ENCODE assay signal across 18 mouse cellular contexts in the genomic region with DNA sequence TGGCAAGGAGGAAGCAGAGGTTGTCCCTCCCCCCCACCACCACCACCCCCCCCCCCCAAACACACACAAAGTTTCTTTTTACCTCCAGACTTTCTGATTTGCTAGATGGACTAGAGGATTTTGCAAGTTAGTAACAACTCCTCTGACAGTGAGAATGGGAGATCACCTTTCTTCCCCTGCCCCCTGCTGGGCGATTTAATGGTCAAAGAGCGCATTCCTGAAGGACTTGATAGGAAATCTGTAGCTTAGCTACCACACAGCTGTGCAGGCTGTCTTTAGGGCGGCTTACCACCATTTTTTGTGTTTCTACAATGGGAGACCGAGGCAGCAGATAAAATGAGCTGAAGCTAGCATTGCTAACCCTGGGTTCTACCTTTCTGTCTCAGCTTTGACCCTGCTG.
A peak's percentile ranks its signal among the peaks of the same experiment; 100 is the strongest.
DNase-seq lines count a peak whose midpoint lies in the region; ATAC-seq and TF ChIP-seq lines count a peak whose summit lies in the region.
"Had no signal": no experiment of that assay in that cellular context is flagged by ENCODE, and none has a peak within 500 bp of the region (broad histone marks: within the 10 kb centered on the region; RNA-seq: fewer than 3 reads in every experiment).

No protein-coding gene starts in this region.

- 0 out of 2 replicates have a peak, but pooled peaks cover 5% of the 10 kb centered on the region for H3K36me3 ChIP-seq in hindbrain, postnatal 0 days (ENCODE audit: insufficient read depth, low read length)
- H3K36me3 ChIP-seq in hindbrain, embryonic 14.5 days (replicated peaks; ENCODE audit: control insufficient read depth, insufficient read depth): no peaks in the 10 kb centered on the region
- H3K36me3 ChIP-seq in midbrain, postnatal 0 days (ENCODE audit: insufficient read depth, low read length): peaks cover 3% of the 10 kb centered on the region; the same call in 1 of the 2 replicates
- no peaks in the 10 kb centered on the region for H3K36me3 ChIP-seq in midbrain, embryonic 13.5 days
- H3K36me3 ChIP-seq: embryonic facial prominence, embryonic 12.5 days; embryonic facial prominence, embryonic 15.5 days; hindbrain, embryonic 10.5 days; hindbrain, embryonic 13.5 days had no signal

- no peak overlapping the region for H3K9ac ChIP-seq in hindbrain, postnatal 0 days (replicated peaks; ENCODE audit: low read length)
- no peak overlapping the region for H3K9ac ChIP-seq in hindbrain, embryonic 14.5 days
- H3K9ac ChIP-seq in midbrain, postnatal 0 days (replicated peaks; ENCODE audit: low read length, poor library complexity, severe bottlenecking): no peak overlapping the region
- no peak overlapping the region for H3K9ac ChIP-seq in midbrain, embryonic 13.5 days (replicated peaks)
- H3K9ac ChIP-seq: embryonic facial prominence, embryonic 12.5 days; embryonic facial prominence, embryonic 15.5 days; hindbrain, embryonic 13.5 days had no signal

- no peak overlapping the region for H3K27ac ChIP-seq in hindbrain, postnatal 0 days
- H3K27ac ChIP-seq in hindbrain, embryonic 14.5 days: no peak overlapping the region
- no peak overlapping the region for H3K27ac ChIP-seq in midbrain, postnatal 0 days (ENCODE audit: low read depth, low read length)
- no peak overlapping the region for H3K27ac ChIP-seq in midbrain, embryonic 13.5 days
- H3K27ac ChIP-seq: embryonic facial prominence, embryonic 12.5 days; embryonic facial prominence, embryonic 15.5 days; hindbrain, embryonic 10.5 days; hindbrain, embryonic 13.5 days had no signal

- no peaks in the 10 kb centered on the region for H3K4me1 ChIP-seq in hindbrain, postnatal 0 days (ENCODE audit: insufficient read depth, low read length)
- H3K4me1 ChIP-seq in hindbrain, embryonic 14.5 days (replicated peaks; ENCODE audit: control insufficient read depth, insufficient read depth, low read length): no peaks in the 10 kb centered on the region
- H3K4me1 ChIP-seq in midbrain, postnatal 0 days (ENCODE audit: insufficient read depth, low read length): no peaks in the 10 kb centered on the region
- H3K4me1 ChIP-seq in midbrain, embryonic 13.5 days (replicated peaks): no peaks in the 10 kb centered on the region
- H3K4me1 ChIP-seq: embryonic facial prominence, embryonic 12.5 days; embryonic facial prominence, embryonic 15.5 days; hindbrain, embryonic 10.5 days; hindbrain, embryonic 13.5 days had no signal

- no peaks in the 10 kb centered on the region for H3K9me3 ChIP-seq in hindbrain, postnatal 0 days (ENCODE audit: low read length)
- H3K9me3 ChIP-seq in hindbrain, embryonic 14.5 days (ENCODE audit: control insufficient read depth, low read length): no peaks in the 10 kb centered on the region
- H3K9me3 ChIP-seq in midbrain, postnatal 0 days (ENCODE audit: low read length): no peaks in the 10 kb centered on the region
- no peaks in the 10 kb centered on the region for H3K9me3 ChIP-seq in midbrain, embryonic 13.5 days
- H3K9me3 ChIP-seq: embryonic facial prominence, embryonic 12.5 days; embryonic facial prominence, embryonic 15.5 days; hindbrain, embryonic 10.5 days; hindbrain, embryonic 13.5 days had no signal

- WGBS in hindbrain, postnatal 0 days: 46% methylated on average over 4 of the region's 4 CpGs
- 53% methylated on average over 4 of the region's 4 CpGs for WGBS in hindbrain, embryonic 14.5 days
- 37% methylated on average over 4 of the region's 4 CpGs for WGBS in midbrain, postnatal 0 days
- WGBS in midbrain, embryonic 13.5 days: 36% methylated on average over 4 of the region's 4 CpGs

- no peak overlapping the region for H3K4me2 ChIP-seq in hindbrain, postnatal 0 days (ENCODE audit: low read depth, low read length)
- H3K4me2 ChIP-seq in hindbrain, embryonic 14.5 days (replicated peaks): no peak overlapping the region
- H3K4me2 ChIP-seq in midbrain, postnatal 0 days (ENCODE audit: low read depth, low read length, poor library complexity, severe bottlenecking): no peak overlapping the region
- H3K4me2 ChIP-seq in midbrain, embryonic 13.5 days (replicated peaks): no peak overlapping the region
- H3K4me2 ChIP-seq: embryonic facial prominence, embryonic 12.5 days; embryonic facial prominence, embryonic 15.5 days; heart, embryonic 11.5 days; hindbrain, embryonic 13.5 days had no signal

- H3K4me3 ChIP-seq in hindbrain, postnatal 0 days (ENCODE audit: low read length): no peak overlapping the region
- no peak overlapping the region for H3K4me3 ChIP-seq in hindbrain, embryonic 14.5 days (replicated peaks; ENCODE audit: low read length)
- no peak overlapping the region for H3K4me3 ChIP-seq in midbrain, postnatal 0 days (ENCODE audit: low read depth, low read length)
- H3K4me3 ChIP-seq in midbrain, embryonic 13.5 days (replicated peaks): no peak overlapping the region
- H3K4me3 ChIP-seq: embryonic facial prominence, embryonic 12.5 days; embryonic facial prominence, embryonic 15.5 days; hindbrain, embryonic 10.5 days; hindbrain, embryonic 13.5 days had no signal

- DNase-seq in hindbrain, postnatal 0 days (ENCODE audit: low spot score): peak; percentile 40
- DNase-seq in hindbrain, embryonic 14.5 days (ENCODE audit: low spot score): no peak
- peak; percentile 40 for DNase-seq in midbrain, postnatal 0 days (ENCODE audit: low spot score)
- DNase-seq in R1 (ENCODE audit: low read depth, low spot score): peak; percentile 49
- DNase-seq in urinary bladder, postnatal 14 days (ENCODE audit: low spot score): no peak
- DNase-seq: adrenal gland, adult 2 months; adrenal gland, postnatal 14 days; cerebellum, adult 11 months; gastrocnemius, postnatal 10 days; gastrocnemius, postnatal 36 days had no signal

- no peaks in the 10 kb centered on the region for H3K27me3 ChIP-seq in hindbrain, postnatal 0 days (ENCODE audit: insufficient read depth, low read length)
- no peaks in the 10 kb centered on the region for H3K27me3 ChIP-seq in hindbrain, embryonic 14.5 days (ENCODE audit: control insufficient read depth, insufficient read depth, low read length)
- no peaks in the 10 kb centered on the region for H3K27me3 ChIP-seq in midbrain, postnatal 0 days (ENCODE audit: insufficient read depth, low read length)
- no peaks in the 10 kb centered on the region for H3K27me3 ChIP-seq in midbrain, embryonic 13.5 days
- H3K27me3 ChIP-seq: embryonic facial prominence, embryonic 12.5 days; embryonic facial prominence, embryonic 15.5 days; hindbrain, embryonic 13.5 days had no signal

- peak; percentile 28; the same call in 1 of the 2 replicates for TF ChIP-seq CTCF in hindbrain, postnatal 0 days (IDR thresholded peaks at IDR 0.05; ENCODE audit: low read depth)
- peak; percentile 56 for TF ChIP-seq CTCF in midbrain, postnatal 0 days (IDR thresholded peaks at IDR 0.05)

- ATAC-seq in hindbrain, postnatal 0 days: no peak
- no peak for ATAC-seq in hindbrain, embryonic 14.5 days (ENCODE audit: low FRiP score)
- no peak for ATAC-seq in midbrain, postnatal 0 days (ENCODE audit: low FRiP score)
- no peak for ATAC-seq in midbrain, embryonic 13.5 days
- ATAC-seq: CD4-positive, CD25-positive, alpha-beta regulatory T cell, adult 4 months; forebrain, embryonic 14.5 days had no signal

Comparison
In these comparisons a context has a peak if more than half of its experiments do, and no peak if none do; other contexts are left out.
1. DNase-seq: peak in hindbrain, postnatal 0 days (single experiment), midbrain, postnatal 0 days (single experiment) and R1 (single experiment); none in hindbrain, embryonic 14.5 days (single experiment) and urinary bladder, postnatal 14 days (single experiment).